Mouse (Mus musculus) lung, embryonic 16.5 days (tissue): ENCODE measurements at regions not wholly inside any gene's neighbourhood (a gene's known extent, or its start where the extent isn't known, plus 50 kb on each side); places are given as distances from the start of the nearest gene placed in this dataset.

Experiments
- ATAC-seq: fragments of 200-750 bp; cut with Nextera tagmentation; 2 replicates; pipeline ENCODE4 v1.8.0; 2017; ENCODE audit warnings: low read depth, mild to moderate bottlenecking, moderate library complexity
- H3K27ac ChIP-seq: fragments of 300-500 bp; sonication (generic); 2 replicates; pipeline ENCODE4 v1.5.1; 2014; ENCODE audit warnings: mild to moderate bottlenecking, control low read depth, low read length
- H3K27me3 ChIP-seq: fragments of 300-500 bp; sonication (generic); 2 replicates; pipeline ENCODE4 v1.6.1; 2014; ENCODE audit warnings: low read depth, low read length, mixed read lengths; ENCODE audit not compliant: control insufficient read depth, insufficient read depth
- H3K36me3 ChIP-seq: fragments of 300-500 bp; sonication (generic); 2 replicates; pipeline ENCODE4 v1.6.1; 2014; ENCODE audit warnings: low read length; ENCODE audit not compliant: control insufficient read depth, insufficient read depth
- H3K4me1 ChIP-seq: fragments of 300-500 bp; sonication (generic); replicated peaks from 2 replicates; pipeline ENCODE4 v1.6.1; 2014; ENCODE audit warnings: low read length, mixed read lengths; ENCODE audit not compliant: control insufficient read depth, insufficient read depth
- H3K4me2 ChIP-seq: fragments of 300-500 bp; sonication (generic); 2 replicates; pipeline ENCODE4 v1.6.1; 2014; ENCODE audit warnings: low read depth, low read length, control low read depth
- H3K4me3 ChIP-seq: fragments of 300-500 bp; sonication (generic); 2 replicates; pipeline ENCODE4 v1.5.1; 2014; ENCODE audit warnings: mild to moderate bottlenecking, low read length, control low read depth
- H3K9ac ChIP-seq: fragments of 300-500 bp; sonication (generic); 2 replicates; pipeline ENCODE4 v1.6.1; 2014; ENCODE audit warnings: low read length, control low read depth
- H3K9me3 ChIP-seq: fragments of 300-500 bp; sonication (generic); 2 replicates; pipeline ENCODE4 v1.6.1; 2016; ENCODE audit warnings: low read length; ENCODE audit not compliant: control insufficient read depth
- whole genome bisulfite sequencing: fragments of 180-500 bp; shearing (Covaris S2); extraction: QIAGEN DNeasy Blood & Tissue Kit; methylation state at CpG from one replicate; pipeline ENCODE4 v1.1.7; 2014; 5-methylcytosine and 5-hydroxymethylcytosine counted together

DNA sequence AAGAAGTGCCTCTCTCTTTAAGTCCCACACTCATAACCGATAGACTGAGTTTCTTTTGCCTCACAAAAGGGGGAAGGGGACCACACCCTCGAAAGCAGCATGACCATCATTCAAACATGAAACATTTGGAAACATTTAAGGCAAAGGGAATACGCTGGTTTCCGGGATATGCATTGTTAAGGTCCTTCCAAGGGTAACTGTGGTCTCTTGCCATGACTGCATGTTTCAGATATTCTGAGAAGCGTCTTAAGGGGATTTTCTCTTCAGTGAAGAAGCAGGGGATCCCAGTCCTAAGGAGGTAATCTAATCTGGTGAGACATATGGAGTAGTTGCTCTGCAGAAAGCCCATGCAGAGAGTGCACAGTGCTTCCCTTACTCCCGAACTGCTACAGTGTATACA is 258.8 kb downstream of the Mreg start:
- ATAC-seq: 0 out of 2 replicates have a peak, but pooled peaks have one; percentile 4
- no peaks in the 10 kb centered on the region for H3K4me1 ChIP-seq
- H3K36me3 ChIP-seq: no peaks in the 10 kb centered on the region
- H3K4me2 ChIP-seq: no peak overlapping the region
- 58% methylated on average over 6 of the region's 6 CpGs for WGBS
- no peaks in the 10 kb centered on the region for H3K9me3 ChIP-seq
- no peak overlapping the region for H3K4me3 ChIP-seq
- no peak overlapping the region for H3K27ac ChIP-seq
- no peaks in the 10 kb centered on the region for H3K27me3 ChIP-seq
- H3K9ac ChIP-seq: no peak overlapping the region

- Histone ChIP-seq H3K4me3 (no peak overlapping the region), H3K9me3 (no peaks in the 10 kb centered on the region), H3K4me2 (no peak overlapping the region), H3K36me3 (no peaks in the 10 kb centered on the region), H3K27ac (no peak overlapping the region), H3K4me1 (no peaks in the 10 kb centered on the region), H3K27me3 (no peaks in the 10 kb centered on the region), H3K9ac (no peak overlapping the region)
- no peak for ATAC-seq
- WGBS: 82% methylated on average over 7 of the region's 7 CpGs
Measured at GRCm38 (mm10) chr1:71949549-71949948, 262.6 kb downstream of the Mreg start.

DNA sequence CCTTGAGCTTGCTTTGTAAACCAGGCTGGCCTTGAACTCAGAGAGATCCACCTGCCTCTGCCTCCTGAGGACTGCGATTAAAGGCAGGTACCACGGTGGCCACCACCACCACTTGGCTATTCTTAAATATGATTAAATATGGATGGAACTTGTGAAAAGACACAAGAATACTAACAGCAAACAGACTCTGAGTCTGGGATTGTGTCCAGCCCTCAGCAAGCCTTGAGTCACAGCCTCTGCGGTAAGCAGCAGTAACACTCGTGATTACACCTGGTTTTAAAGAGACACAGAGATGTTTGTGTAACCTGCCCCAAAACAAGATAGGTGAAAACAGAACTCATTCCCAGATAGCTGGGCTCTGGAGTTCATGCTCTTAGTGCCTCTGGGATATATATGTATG is 263.4 kb downstream of the Mreg start:
- no peaks in the 10 kb centered on the region for H3K36me3 ChIP-seq
- H3K27me3 ChIP-seq: no peaks in the 10 kb centered on the region
- H3K9ac ChIP-seq: no peak overlapping the region
- H3K27ac ChIP-seq: no peak overlapping the region
- no peaks in the 10 kb centered on the region for H3K4me1 ChIP-seq
- H3K9me3 ChIP-seq: no peaks in the 10 kb centered on the region
- no peak for ATAC-seq
- H3K4me3 ChIP-seq: no peak overlapping the region
- no peak overlapping the region for H3K4me2 ChIP-seq
- WGBS: 86% methylated on average over 4 of the region's 4 CpGs

GRCm38 (mm10) chr1:71947506-71947905 is 264.6 kb downstream of the Mreg start:
- Histone ChIP-seq H3K4me1 (0 out of 2 replicates have a peak, but pooled peaks cover 2% of the 10 kb centered on the region), H3K27ac (no peak overlapping the region), H3K9me3 (no peaks in the 10 kb centered on the region), H3K9ac (no peak overlapping the region), H3K36me3 (no peaks in the 10 kb centered on the region), H3K4me2 (no peak overlapping the region), H3K27me3 (no peaks in the 10 kb centered on the region), H3K4me3 (no peak overlapping the region)
- 88% methylated on average over 2 of the region's 2 CpGs for WGBS
- no peak for ATAC-seq

DNA sequence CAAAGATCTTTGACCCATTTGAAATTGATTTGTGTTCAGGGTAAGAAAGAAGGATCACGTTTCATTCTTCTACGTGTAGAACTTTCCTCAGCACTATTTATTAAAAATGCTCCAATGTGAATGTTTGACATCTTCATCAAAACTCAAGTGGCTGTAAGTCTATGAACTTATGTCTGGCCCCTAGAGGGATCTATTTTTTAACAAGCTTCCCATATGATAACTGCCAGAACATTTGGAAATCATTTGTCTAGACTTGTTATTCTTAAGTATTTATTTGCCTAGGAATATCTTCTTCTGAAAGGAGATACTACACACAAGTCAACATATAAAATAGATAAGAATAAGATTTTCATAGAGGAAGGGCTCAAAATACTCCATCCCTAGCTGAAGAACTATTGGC is 265.2 kb downstream of the Mreg start:
- no peaks in the 10 kb centered on the region for H3K27me3 ChIP-seq
- no peak overlapping the region for H3K4me2 ChIP-seq
- no peaks in the 10 kb centered on the region for H3K36me3 ChIP-seq
- no peak overlapping the region for H3K9ac ChIP-seq
- WGBS: 34% methylated on average over 2 of the region's 2 CpGs
- no peak for ATAC-seq
- 0 out of 2 replicates have a peak, but pooled peaks cover 3% of the 10 kb centered on the region for H3K4me1 ChIP-seq
- H3K4me3 ChIP-seq: no peak overlapping the region
- H3K27ac ChIP-seq: no peak overlapping the region
- H3K9me3 ChIP-seq: no peaks in the 10 kb centered on the region

GRCm38 (mm10) chr1:71945070-71945469 is 267.0 kb downstream of the Mreg start:
- H3K36me3 ChIP-seq: no peaks in the 10 kb centered on the region
- no peaks in the 10 kb centered on the region for H3K27me3 ChIP-seq
- H3K4me2 ChIP-seq: no peak overlapping the region
- H3K27ac ChIP-seq: no peak overlapping the region; the same call in 1 of the 2 replicates
- peaks cover 7% of the 10 kb centered on the region for H3K4me1 ChIP-seq
- no peak for ATAC-seq
- 67% methylated on average over 6 of the region's 6 CpGs for WGBS
- no peaks in the 10 kb centered on the region for H3K9me3 ChIP-seq
- no peak overlapping the region for H3K4me3 ChIP-seq
- H3K9ac ChIP-seq: no peak overlapping the region

- WGBS: 33% methylated on average over 3 of the region's 3 CpGs
- H3K4me2 ChIP-seq: no peak overlapping the region
- H3K27me3 ChIP-seq: no peaks in the 10 kb centered on the region
- ATAC-seq: peak; percentile 47
- H3K27ac ChIP-seq: no peak overlapping the region
- no peaks in the 10 kb centered on the region for H3K9me3 ChIP-seq
- no peak overlapping the region for H3K9ac ChIP-seq
- peaks cover 7% of the 10 kb centered on the region for H3K4me1 ChIP-seq
- H3K36me3 ChIP-seq: no peaks in the 10 kb centered on the region
- no peak overlapping the region for H3K4me3 ChIP-seq
Measured at GRCm38 (mm10) chr1:71944531-71944930, 267.6 kb downstream of the Mreg start.

GRCm38 (mm10) chr1:71942145-71942544 is 270.0 kb downstream of the Mreg start:
- Histone ChIP-seq H3K9ac (no peak overlapping the region), H3K9me3 (no peaks in the 10 kb centered on the region), H3K4me2 (no peak overlapping the region), H3K27me3 (no peaks in the 10 kb centered on the region), H3K4me3 (no peak overlapping the region), H3K36me3 (no peaks in the 10 kb centered on the region), H3K4me1 (peaks cover 18% of the 10 kb centered on the region), H3K27ac (peak overlapping the region; percentile 57)
- peak; percentile 59; the same call in 1 of the 2 replicates for ATAC-seq

- Histone ChIP-seq H3K4me2 (peak overlapping the region; percentile 17; the same call in 1 of the 2 replicates), H3K9ac (no peak overlapping the region), H3K4me1 (peaks cover 23% of the 10 kb centered on the region), H3K9me3 (no peaks in the 10 kb centered on the region), H3K27me3 (no peaks in the 10 kb centered on the region), H3K27ac (peak overlapping the region; percentile 73), H3K36me3 (no peaks in the 10 kb centered on the region), H3K4me3 (no peak overlapping the region)
- peak; percentile 83 for ATAC-seq
- WGBS: 37% methylated on average over 4 of the region's 4 CpGs
Measured at GRCm38 (mm10) chr1:71941688-71942087, 270.4 kb downstream of the Mreg start.

- no peaks in the 10 kb centered on the region for H3K9me3 ChIP-seq
- H3K36me3 ChIP-seq: no peaks in the 10 kb centered on the region
- 24% methylated on average over 4 of the region's 4 CpGs for WGBS
- peaks cover 25% of the 10 kb centered on the region for H3K4me1 ChIP-seq
- H3K4me3 ChIP-seq: no peak overlapping the region
- no peak overlapping the region for H3K9ac ChIP-seq
- ATAC-seq: no peak
- H3K27me3 ChIP-seq: no peaks in the 10 kb centered on the region
- no peak overlapping the region for H3K4me2 ChIP-seq
- H3K27ac ChIP-seq: peak overlapping the region; percentile 58
Measured at GRCm38 (mm10) chr1:71940900-71941299, 271.2 kb downstream of the Mreg start.
